Mouse (Mus musculus) stomach, embryonic 14.5 days (tissue): ENCODE measurements around the gene Ampd3. TPM values are rescaled to one million over a fixed set of nuclear protein-coding genes. Genes with fewer than 3 reads are reported as not detected.

ENCODE experiments used
- ATAC-seq: fragments of 200-750 bp; cut with Nextera tagmentation; 2 replicates; pipeline ENCODE4 v1.8.0; 2017; ENCODE audit warnings: low read depth, moderate TSS enrichment; ENCODE audit not compliant: insufficient number of reproducible peaks, insufficient read depth, low FRiP score
- H3K27ac ChIP-seq: fragments of 300-500 bp; sonication (generic); 2 replicates; pipeline ENCODE4 v1.5.1; 2014; ENCODE audit warnings: mild to moderate bottlenecking, low read length, moderate library complexity, mixed read lengths
- H3K27me3 ChIP-seq: fragments of 300-500 bp; sonication (generic); 2 replicates; pipeline ENCODE4 v1.6.1; 2014; ENCODE audit warnings: low read length, control low read depth, mixed read lengths; ENCODE audit not compliant: control insufficient read depth, insufficient read depth
- H3K36me3 ChIP-seq: fragments of 300-500 bp; sonication (generic); 2 replicates; pipeline ENCODE4 v1.6.1; 2014; ENCODE audit warnings: mild to moderate bottlenecking, control low read depth, low read length, moderate library complexity, mixed read lengths; ENCODE audit not compliant: control insufficient read depth, insufficient read depth
- H3K4me1 ChIP-seq: fragments of 300-500 bp; sonication (generic); 2 replicates; pipeline ENCODE4 v1.6.1; 2014; ENCODE audit warnings: low read length, control low read depth, mixed read lengths; ENCODE audit not compliant: control insufficient read depth, insufficient read depth
- H3K4me2 ChIP-seq: fragments of 300-500 bp; sonication (generic); replicated peaks from 2 replicates; pipeline ENCODE4 v1.6.1; 2014; ENCODE audit warnings: low read depth, low read length, control low read depth
- H3K4me3 ChIP-seq: fragments of 300-500 bp; sonication (generic); 2 replicates; pipeline ENCODE4 v1.5.1; 2014; ENCODE audit warnings: low read depth, low read length, control low read depth
- H3K9ac ChIP-seq: fragments of 300-500 bp; sonication (generic); replicated peaks from 2 replicates; pipeline ENCODE4 v1.6.1; 2014; ENCODE audit warnings: low read depth, mild to moderate bottlenecking, control low read depth, low read length, moderate library complexity, mixed read lengths
- H3K9me3 ChIP-seq: fragments of 300-500 bp; sonication (generic); 2 replicates; pipeline ENCODE4 v1.6.1; 2016; ENCODE audit warnings: low read depth, low read length, control low read depth; ENCODE audit not compliant: control insufficient read depth
- WGBS: fragments of 180-500 bp; shearing (Covaris S2); extraction: QIAGEN DNeasy Blood & Tissue Kit; methylation state at CpG from one replicate; pipeline ENCODE4 v1.1.7; 2014; 5-methylcytosine and 5-hydroxymethylcytosine counted together
- polyA plus RNA-seq: library from polyadenylated mRNA; unstranded; fragments of >200 nt; fragmentation: Nextera tagmentation; extraction: Ambion mirVana; gene quantifications from 2 replicates; pipeline ENCODE4 v1.2.1, GENCODE M21; 2014

Gene Ampd3
- polyA plus RNA-seq, 1 experiment from 2014 or later, result 2.1 TPM

DNA sequence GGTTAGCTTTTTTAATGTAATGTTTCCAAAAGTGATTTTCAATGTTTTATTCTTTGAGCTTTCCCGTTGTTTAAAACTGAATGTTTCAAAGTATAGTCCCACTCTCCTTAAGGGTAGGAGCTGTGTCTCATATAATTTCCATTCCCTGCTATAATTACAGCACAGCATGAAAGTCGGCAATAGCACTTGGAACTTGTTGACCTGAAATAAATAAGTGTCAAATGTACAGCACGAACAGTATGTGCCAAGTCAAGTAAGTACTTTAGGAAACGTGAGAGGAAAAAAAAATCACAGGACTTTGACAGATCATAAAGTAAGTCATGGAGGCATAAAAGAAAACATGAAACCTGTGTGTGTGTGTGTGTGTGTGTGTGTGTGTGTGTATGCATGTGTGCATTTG lies 54.0 kb downstream of the Ampd3 start:
- no peak overlapping the region for H3K9ac ChIP-seq
- no peak overlapping the region for H3K27ac ChIP-seq
- H3K4me1 ChIP-seq, result peaks cover 6% of the 10 kb centered on the region; the same call in 1 of the 2 replicates
- no peaks in the 10 kb centered on the region for H3K27me3 ChIP-seq
- H3K36me3 ChIP-seq, result peaks cover 5% of the 10 kb centered on the region; the same call in 1 of the 2 replicates
- H3K9me3 ChIP-seq, result no peaks in the 10 kb centered on the region
- no peak overlapping the region for H3K4me2 ChIP-seq
- no peak for ATAC-seq
- 34% methylated on average over 4 of the region's 4 CpGs for whole genome bisulfite sequencing
- H3K4me3 ChIP-seq, result no peak overlapping the region

DNA sequence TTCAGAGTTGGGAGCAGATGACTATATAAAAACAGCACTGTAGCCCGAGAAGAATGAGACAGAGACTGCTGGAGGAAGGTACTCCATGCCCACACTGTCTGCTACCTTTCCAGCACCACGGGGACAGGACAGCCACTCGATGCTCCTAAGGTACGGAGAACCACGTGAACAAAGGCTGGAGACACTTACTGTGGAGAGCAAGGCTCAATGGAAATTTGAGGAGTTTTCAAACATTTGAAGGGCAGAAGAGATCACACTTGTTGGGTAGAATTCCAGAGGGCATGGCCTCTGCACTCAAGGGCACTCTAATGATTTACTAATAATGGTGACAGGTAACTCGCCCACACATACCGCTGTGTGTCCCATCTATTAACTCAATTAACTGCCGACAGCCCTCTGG lies 55.1 kb downstream of the Ampd3 start:
- peaks cover 5% of the 10 kb centered on the region; the same call in 1 of the 2 replicates for H3K36me3 ChIP-seq
- no peaks in the 10 kb centered on the region for H3K27me3 ChIP-seq
- 56% methylated on average over 8 of the region's 8 CpGs for WGBS
- H3K27ac ChIP-seq, result no peak overlapping the region
- no peaks in the 10 kb centered on the region for H3K9me3 ChIP-seq
- no peak for ATAC-seq
- no peak overlapping the region for H3K4me2 ChIP-seq
- H3K4me1 ChIP-seq, result peaks cover 6% of the 10 kb centered on the region; the same call in 1 of the 2 replicates
- H3K4me3 ChIP-seq, result no peak overlapping the region
- H3K9ac ChIP-seq, result no peak overlapping the region

DNA sequence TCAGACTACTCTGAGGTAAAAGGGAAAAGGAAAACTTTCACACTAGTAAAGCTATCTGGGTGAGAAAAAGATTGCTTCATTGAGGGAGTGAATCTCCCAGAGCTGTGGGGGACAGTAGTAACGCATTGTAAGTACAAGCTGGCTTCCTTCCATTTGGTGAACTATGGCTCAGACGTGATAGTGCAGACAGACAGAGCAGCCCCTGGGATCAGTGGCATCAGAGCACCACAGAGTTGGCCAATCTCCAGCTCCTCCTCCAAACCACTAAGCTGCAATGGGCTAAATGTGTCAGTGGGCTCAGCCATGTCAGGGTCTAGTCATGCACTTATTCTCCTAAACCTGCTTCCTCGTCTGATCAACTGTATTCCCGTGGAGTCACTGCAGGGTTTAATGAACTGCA lies 55.6 kb downstream of the Ampd3 start:
- H3K4me2 ChIP-seq, result no peak overlapping the region
- 75% methylated on average over 4 of the region's 4 CpGs for WGBS
- no peak for ATAC-seq
- H3K4me1 ChIP-seq, result peaks cover 6% of the 10 kb centered on the region; the same call in 1 of the 2 replicates
- peaks cover 5% of the 10 kb centered on the region; the same call in 1 of the 2 replicates for H3K36me3 ChIP-seq
- H3K4me3 ChIP-seq, result no peak overlapping the region
- H3K27ac ChIP-seq, result no peak overlapping the region
- no peaks in the 10 kb centered on the region for H3K9me3 ChIP-seq
- no peak overlapping the region for H3K9ac ChIP-seq
- no peaks in the 10 kb centered on the region for H3K27me3 ChIP-seq

DNA sequence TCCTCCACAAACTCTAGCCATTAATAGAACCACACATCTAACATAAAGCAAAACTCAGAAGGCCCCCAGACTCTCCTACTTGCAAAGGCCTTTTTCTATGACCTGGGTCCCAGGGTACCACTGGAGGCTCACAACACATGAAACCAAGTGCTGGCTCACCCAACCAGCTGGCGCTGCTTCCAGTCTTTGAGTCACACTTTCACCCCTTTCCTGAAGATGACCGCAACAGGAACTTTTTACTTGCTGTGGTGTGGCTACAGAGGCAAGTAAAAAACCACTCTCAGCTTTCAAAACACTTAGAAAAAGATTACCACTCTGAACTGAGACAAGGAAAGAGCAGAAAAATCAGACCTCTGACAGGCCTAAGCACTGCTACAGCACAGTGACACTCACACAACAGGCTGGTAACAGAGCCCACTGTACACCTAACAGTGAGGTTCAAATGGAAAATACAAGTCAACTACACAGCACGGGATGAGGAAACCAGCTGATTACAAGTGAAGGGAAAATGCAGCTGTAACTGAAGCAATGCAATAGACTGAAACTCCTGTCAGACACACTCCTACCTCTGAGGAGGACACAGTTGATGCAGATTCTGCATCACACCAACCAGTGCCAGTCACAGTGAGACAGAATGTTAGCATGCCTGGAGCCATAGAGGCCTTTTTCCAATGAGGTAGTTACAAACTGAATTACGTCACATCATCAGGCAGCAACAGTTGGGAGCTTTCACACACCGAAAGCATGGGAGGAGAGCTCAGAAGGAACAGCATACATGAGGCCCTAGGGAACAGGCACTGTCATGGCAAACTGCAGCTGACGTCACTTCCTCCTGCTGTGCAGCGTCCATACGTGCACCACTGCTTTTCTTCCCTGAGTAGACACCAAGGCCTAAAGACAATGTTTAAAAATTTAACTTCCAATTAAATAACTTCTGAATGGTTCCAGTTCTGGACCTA lies 56.3 kb downstream of the Ampd3 start:
- H3K36me3 ChIP-seq, result peaks cover 11% of the 10 kb centered on the region; the same call in 1 of the 2 replicates
- no peak overlapping the region for H3K9ac ChIP-seq
- H3K27me3 ChIP-seq, result no peaks in the 10 kb centered on the region
- 89% methylated on average over 8 of the region's 8 CpGs for WGBS
- peaks cover 6% of the 10 kb centered on the region; the same call in 1 of the 2 replicates for H3K4me1 ChIP-seq
- H3K4me2 ChIP-seq, result no peak overlapping the region
- no peak for ATAC-seq
- H3K27ac ChIP-seq, result no peak overlapping the region
- H3K9me3 ChIP-seq, result no peaks in the 10 kb centered on the region
- H3K4me3 ChIP-seq, result no peak overlapping the region

DNA sequence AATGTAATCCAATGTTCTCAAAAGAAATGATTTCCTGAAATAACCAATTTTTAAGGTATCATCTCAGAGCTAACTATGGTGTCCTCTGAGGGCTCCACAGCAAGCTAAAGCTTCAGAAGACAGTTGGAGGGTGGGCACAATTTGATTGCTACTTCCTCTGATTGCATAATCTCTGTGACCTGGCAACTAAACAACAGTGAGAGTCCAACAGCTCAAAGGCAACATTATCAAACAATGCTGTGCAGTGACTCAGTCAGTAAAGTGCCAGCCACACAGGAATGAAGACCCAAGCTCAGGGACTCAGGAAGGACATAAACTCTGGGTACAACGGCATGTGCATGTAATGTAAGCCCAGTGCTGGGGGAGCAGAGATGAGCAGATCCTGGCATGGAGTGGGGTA lies 65.0 kb downstream of the Ampd3 start:
- WGBS, result 93% methylated on average over 1 of the region's 1 CpGs
- no peak for ATAC-seq

DNA sequence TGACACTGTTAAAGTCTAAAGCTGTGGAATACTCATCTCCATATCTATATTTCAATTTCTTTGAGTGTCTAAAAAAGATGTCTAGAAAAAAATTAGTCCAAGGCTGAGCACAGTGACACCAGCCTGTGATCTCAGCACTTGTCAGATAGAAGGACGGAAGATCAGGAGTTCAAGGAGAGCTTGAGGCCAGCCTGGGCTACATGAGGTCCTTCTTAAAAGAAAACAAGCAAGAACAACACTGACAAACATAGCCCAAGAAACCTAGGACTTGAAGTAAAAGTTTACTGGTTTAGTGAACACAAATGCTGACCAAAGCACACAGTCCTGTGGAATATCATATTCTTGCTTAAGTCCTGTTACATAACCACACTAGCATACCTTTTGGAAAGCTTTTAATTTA lies 66.0 kb downstream of the Ampd3 start:
- Histone ChIP-seq H3K9ac (no peak overlapping the region), H3K9me3 (no peaks in the 10 kb centered on the region), H3K4me1 (no peaks in the 10 kb centered on the region), H3K27me3 (no peaks in the 10 kb centered on the region), H3K27ac (no peak overlapping the region), H3K4me3 (no peak overlapping the region), H3K4me2 (no peak overlapping the region), H3K36me3 (peaks cover 14% of the 10 kb centered on the region)
- ATAC-seq, result no peak
- WGBS, result 92% methylated on average over 1 of the region's 1 CpGs

More for the DNA sequence above, 65.0 kb downstream of the Ampd3 start:
- no peaks in the 10 kb centered on the region for H3K9me3 ChIP-seq
- H3K4me1 ChIP-seq, result no peaks in the 10 kb centered on the region
- H3K27ac ChIP-seq, result no peak overlapping the region
- no peak overlapping the region for H3K4me2 ChIP-seq
- peaks cover 17% of the 10 kb centered on the region for H3K36me3 ChIP-seq
- H3K27me3 ChIP-seq, result no peaks in the 10 kb centered on the region
- no peak overlapping the region for H3K4me3 ChIP-seq
- H3K9ac ChIP-seq, result no peak overlapping the region

DNA sequence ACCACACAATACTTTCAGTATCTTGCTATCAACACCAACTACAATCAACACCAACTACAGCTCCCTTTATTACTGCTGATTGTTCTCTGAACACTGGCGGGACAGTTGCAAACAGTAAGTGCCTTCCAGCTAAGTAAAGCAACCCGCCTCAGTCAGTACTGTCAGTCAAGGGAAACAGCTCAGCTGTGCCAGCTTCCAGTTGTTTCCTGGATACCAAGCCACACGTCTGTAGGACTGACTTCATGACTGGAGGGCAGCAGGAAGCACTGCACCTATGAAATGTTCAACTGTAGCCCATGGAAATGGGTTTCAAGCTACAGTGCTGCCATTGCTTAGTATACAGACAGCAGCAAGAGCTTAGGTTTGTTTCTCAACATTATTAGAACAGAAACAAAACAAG lies 66.5 kb downstream of the Ampd3 start:
- Histone ChIP-seq H3K27ac (no peak overlapping the region), H3K27me3 (no peaks in the 10 kb centered on the region), H3K9me3 (no peaks in the 10 kb centered on the region), H3K9ac (no peak overlapping the region), H3K4me2 (no peak overlapping the region), H3K4me1 (no peaks in the 10 kb centered on the region), H3K36me3 (peaks cover 12% of the 10 kb centered on the region), H3K4me3 (no peak overlapping the region)
- no peak for ATAC-seq
- WGBS, result 62% methylated on average over 3 of the region's 3 CpGs

DNA sequence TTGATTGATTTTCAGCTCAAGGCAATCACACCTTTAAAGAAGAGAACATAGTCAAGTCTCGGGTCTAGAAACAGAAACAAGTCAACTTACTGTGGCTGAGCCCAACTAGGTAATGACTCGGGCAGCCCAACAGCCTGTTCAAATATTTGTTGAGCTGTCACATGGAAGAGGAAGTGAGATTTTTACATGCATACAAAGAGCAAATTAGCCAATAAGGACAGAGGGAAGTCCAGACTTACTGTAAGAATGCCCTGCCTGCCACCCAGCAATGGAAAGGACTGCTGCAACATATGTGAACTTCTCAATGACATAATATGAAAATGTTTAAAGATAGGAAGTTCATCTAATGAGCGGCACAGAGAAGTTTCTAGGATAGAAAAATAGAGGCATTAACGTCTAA lies 72.3 kb downstream of the Ampd3 start:
- Histone ChIP-seq H3K9me3 (no peaks in the 10 kb centered on the region), H3K4me1 (0 out of 2 replicates have a peak, but pooled peaks cover 4% of the 10 kb centered on the region), H3K36me3 (no peaks in the 10 kb centered on the region), H3K4me2 (no peak overlapping the region), H3K4me3 (no peak overlapping the region), H3K27me3 (no peaks in the 10 kb centered on the region), H3K9ac (no peak overlapping the region), H3K27ac (no peak overlapping the region)
- peak; percentile 40; the same call in 1 of the 2 replicates for ATAC-seq
- WGBS, result 46% methylated on average over 4 of the region's 4 CpGs
